Mouse (Mus musculus) left cerebral cortex, postnatal 14 days (tissue): Measurements from ENCODE around the gene Lrrc8d. TPM values are rescaled to one million over a fixed set of nuclear protein-coding genes. Genes with fewer than 3 reads are reported as not detected.
"Not testable (repeated sequence)": the region's sequence is repeated elsewhere in the genome, so short reads cannot be mapped to it uniquely, and the experiment has no call there.

Experiments used
- DNase-seq, 2 experiments: peaks; one replicate each; pipeline ENCODE4 v3.0.0; 2021 to 2022; ENCODE audit warnings: low spot score in 2 of 2, mixed read lengths in 1 of 2
- intact Hi-C: fragments of 180-260 bp; cut with DNase I; formaldehyde crosslinking; loops from one replicate; pipeline ENCODE4 v1.15.1; 2025
- total RNA-seq, 2 experiments: library from RNA; stranded (reverse); gene quantifications; 2 replicates each; pipeline ENCODE4 v1.2.3; 2021

Lrrc8d gene
- total RNA-seq, 2 experiments from 2014 or later = 34.9 to 45.6 TPM

GRCm38 (mm10) chr5:105836006-105836405 is 136.2 kb downstream of the Lrrc8d start:
- DNase-seq = no peak
- intact Hi-C loops = no loop called here

GRCm38 (mm10) chr5:105839740-105840310 is 140.1 kb downstream of the Lrrc8d start:
- no peak for DNase-seq
- intact Hi-C loops = no loop called here

GRCm38 (mm10) chr5:105844044-105844753 is 144.4 kb downstream of the Lrrc8d start:
- DNase-seq = no peak
- intact Hi-C loops = no loop called here

GRCm38 (mm10) chr5:105845041-105845440 is 145.3 kb downstream of the Lrrc8d start:
- intact Hi-C loops = no loop called here
- DNase-seq = no peak

- DNase-seq = no peak
- intact Hi-C loops = no loop called here
Measured at GRCm38 (mm10) chr5:105847726-105848125, 148.0 kb downstream of the Lrrc8d start.

GRCm38 (mm10) chr5:105849222-105849621 is 149.5 kb downstream of the Lrrc8d start:
- no peak for DNase-seq
- intact Hi-C loops = no loop called here

- no peak for DNase-seq
- intact Hi-C loops = no loop called here
Measured at GRCm38 (mm10) chr5:105849643-105850042, 149.9 kb downstream of the Lrrc8d start.

GRCm38 (mm10) chr5:105853271-105853670 is 153.5 kb downstream of the Lrrc8d start:
- no peak for DNase-seq
- intact Hi-C loops = no loop called here

GRCm38 (mm10) chr5:105857486-105857885 is 157.7 kb downstream of the Lrrc8d start:
- DNase-seq = no peak
- intact Hi-C loops = no loop called here

- intact Hi-C loops = no loop called here
- no peak for DNase-seq
Measured at GRCm38 (mm10) chr5:105858754-105859694, 159.3 kb downstream of the Lrrc8d start.

- DNase-seq = no peak
Measured at GRCm38 (mm10) chr5:105859716-105860460, 160.1 kb downstream of the Lrrc8d start.

GRCm38 (mm10) chr5:105860461-105860835 is 160.7 kb downstream of the Lrrc8d start:
- intact Hi-C loops = no loop called here
- no peak for DNase-seq

More at GRCm38 (mm10) chr5:105859716-105860460, 160.1 kb downstream of the Lrrc8d start:
- intact Hi-C loops = no loop called here

- intact Hi-C loops = no loop called here
- no peak for DNase-seq
Measured at GRCm38 (mm10) chr5:105861616-105862015, 161.8 kb downstream of the Lrrc8d start.

GRCm38 (mm10) chr5:105865110-105865628 is 165.4 kb downstream of the Lrrc8d start:
- intact Hi-C loops = loop anchor here (5.0 kb wide), 1 partner anchor 368 kb away; no protein-coding TSS in a partner anchor
- DNase-seq = not testable (repeated sequence)

GRCm38 (mm10) chr5:105867427-105867826 is 167.7 kb downstream of the Lrrc8d start:
- intact Hi-C loops = loop anchor here (5.0 kb wide), 1 partner anchor 370 kb away; no protein-coding TSS in a partner anchor
- DNase-seq = no peak

- DNase-seq = no peak
- intact Hi-C loops = loop anchor here (2.0 to 5.0 kb wide), 3 partner anchors 183 to 463 kb away; no protein-coding TSS in a partner anchor
Measured at GRCm38 (mm10) chr5:105867841-105868447, 168.2 kb downstream of the Lrrc8d start.

- DNase-seq = peak; percentile 83 to 89
- intact Hi-C loops = loop anchor here (2.0 to 5.0 kb wide), 3 partner anchors 184 to 464 kb away; no protein-coding TSS in a partner anchor
Measured at GRCm38 (mm10) chr5:105868593-105868992, 168.8 kb downstream of the Lrrc8d start.

- DNase-seq = no peak
- intact Hi-C loops = loop anchor here (2.0 to 5.0 kb wide), 3 partner anchors 185 to 465 kb away; no protein-coding TSS in a partner anchor
Measured at GRCm38 (mm10) chr5:105869739-105870138, 170.0 kb downstream of the Lrrc8d start.
